Mouse (Mus musculus): Measurements from ENCODE around the gene Iqce.

Gene Iqce

GRCm38 (mm10) chr5:140702103-140702513, at the start of gene Iqce:
Iqce (minus strand) TSS chr5:140702378.
- H3K4me3 ChIP-seq (replicated peaks; ENCODE audit: low read length): peak within 1 kb of the TSS; percentile 94
- no peaks in the 10 kb centered on the region for H3K9me3 ChIP-seq (ENCODE audit: low read length)
- peaks cover 7% of the 10 kb centered on the region; the same call in 1 of the 2 replicates for H3K27me3 ChIP-seq (ENCODE audit: insufficient read depth, low read length)
- peaks cover 22% of the 10 kb centered on the region for H3K36me3 ChIP-seq (ENCODE audit: insufficient read depth, low read length)
- TF ChIP-seq CTCF (conservative IDR thresholded peaks at IDR 0.05; ENCODE audit: low read length) (no peak), POU5F1 (IDR thresholded peaks at IDR 0.05; ENCODE audit: borderline replicate concordance, low read length) (no peak), NANOG (IDR thresholded peaks at IDR 0.05; ENCODE audit: borderline replicate concordance, low read length) (no peak)
- peaks cover 58% of the 10 kb centered on the region for H3K4me1 ChIP-seq (replicated peaks; ENCODE audit: low read depth, low read length)

GRCm38 (mm10) chr5:140750925-140751324, 48.7 kb upstream of the Iqce start:
- peaks cover 6% of the 10 kb centered on the region; the same call in 1 of the 2 replicates for H3K27me3 ChIP-seq (ENCODE audit: insufficient read depth, low read length)
- H3K9me3 ChIP-seq (ENCODE audit: low read length): peaks cover 9% of the 10 kb centered on the region
- H3K4me1 ChIP-seq (replicated peaks; ENCODE audit: low read depth, low read length): peaks cover 22% of the 10 kb centered on the region
- H3K36me3 ChIP-seq (ENCODE audit: insufficient read depth, low read length): peaks cover 3% of the 10 kb centered on the region; the same call in 1 of the 2 replicates
- H3K4me3 ChIP-seq (replicated peaks; ENCODE audit: low read length): no peak overlapping the region
- peak; percentile 89 for TF ChIP-seq CTCF (conservative IDR thresholded peaks at IDR 0.05; ENCODE audit: low read length)
- no peak for TF ChIP-seq NANOG (IDR thresholded peaks at IDR 0.05; ENCODE audit: borderline replicate concordance, low read length)

GRCm38 (mm10) chr5:140749062-140749875, 47.1 kb upstream of the Iqce start:
- peaks cover 31% of the 10 kb centered on the region for H3K4me1 ChIP-seq (replicated peaks; ENCODE audit: low read depth, low read length)
- TF ChIP-seq NANOG (IDR thresholded peaks at IDR 0.05; ENCODE audit: borderline replicate concordance, low read length): no peak
- no peak for TF ChIP-seq POU5F1 (IDR thresholded peaks at IDR 0.05; ENCODE audit: borderline replicate concordance, low read length)
- TF ChIP-seq CTCF (conservative IDR thresholded peaks at IDR 0.05; ENCODE audit: low read length): peak; percentile 63
- peak overlapping the region; percentile 67 for H3K4me3 ChIP-seq (replicated peaks; ENCODE audit: low read length)
- peaks cover 9% of the 10 kb centered on the region; the same call in 1 of the 2 replicates for H3K27me3 ChIP-seq (ENCODE audit: insufficient read depth, low read length)
- peaks cover 3% of the 10 kb centered on the region; the same call in 1 of the 2 replicates for H3K36me3 ChIP-seq (ENCODE audit: insufficient read depth, low read length)
- H3K9me3 ChIP-seq (ENCODE audit: low read length): peaks cover 12% of the 10 kb centered on the region

GRCm38 (mm10) chr5:140748425-140748824, 46.2 kb upstream of the Iqce start:
- H3K9me3 ChIP-seq (ENCODE audit: low read length): peaks cover 12% of the 10 kb centered on the region
- no peak for TF ChIP-seq POU5F1 (IDR thresholded peaks at IDR 0.05; ENCODE audit: borderline replicate concordance, low read length)
- TF ChIP-seq NANOG (IDR thresholded peaks at IDR 0.05; ENCODE audit: borderline replicate concordance, low read length): no peak
- TF ChIP-seq CTCF (conservative IDR thresholded peaks at IDR 0.05; ENCODE audit: low read length): no peak

GRCm38 (mm10) chr5:140743706-140744131, 41.5 kb upstream of the Iqce start:
- H3K36me3 ChIP-seq (ENCODE audit: insufficient read depth, low read length): no peaks in the 10 kb centered on the region
- H3K4me1 ChIP-seq (replicated peaks; ENCODE audit: low read depth, low read length): peaks cover 40% of the 10 kb centered on the region
- TF ChIP-seq NANOG (IDR thresholded peaks at IDR 0.05; ENCODE audit: borderline replicate concordance, low read length) (no peak), CTCF (conservative IDR thresholded peaks at IDR 0.05; ENCODE audit: low read length) (peak; percentile 49), POU5F1 (IDR thresholded peaks at IDR 0.05; ENCODE audit: borderline replicate concordance, low read length) (no peak)
- H3K27me3 ChIP-seq (ENCODE audit: insufficient read depth, low read length): peaks cover 25% of the 10 kb centered on the region
- peaks cover 16% of the 10 kb centered on the region for H3K9me3 ChIP-seq (ENCODE audit: low read length)
- H3K4me3 ChIP-seq (replicated peaks; ENCODE audit: low read length): peak overlapping the region; percentile 41

More at GRCm38 (mm10) chr5:140748425-140748824, 46.2 kb upstream of the Iqce start:
- H3K27me3 ChIP-seq (ENCODE audit: insufficient read depth, low read length): peaks cover 16% of the 10 kb centered on the region; the same call in 1 of the 2 replicates
- peaks cover 3% of the 10 kb centered on the region; the same call in 1 of the 2 replicates for H3K36me3 ChIP-seq (ENCODE audit: insufficient read depth, low read length)
- H3K4me3 ChIP-seq (replicated peaks; ENCODE audit: low read length): no peak overlapping the region
- peaks cover 40% of the 10 kb centered on the region for H3K4me1 ChIP-seq (replicated peaks; ENCODE audit: low read depth, low read length)

- peaks cover 16% of the 10 kb centered on the region for H3K9me3 ChIP-seq (ENCODE audit: low read length)
- peaks cover 39% of the 10 kb centered on the region for H3K27me3 ChIP-seq (ENCODE audit: insufficient read depth, low read length)
- TF ChIP-seq POU5F1 (IDR thresholded peaks at IDR 0.05; ENCODE audit: borderline replicate concordance, low read length) (no peak), CTCF (conservative IDR thresholded peaks at IDR 0.05; ENCODE audit: low read length) (peak; percentile 37)
- H3K4me1 ChIP-seq (replicated peaks; ENCODE audit: low read depth, low read length): peaks cover 43% of the 10 kb centered on the region
- H3K4me3 ChIP-seq (replicated peaks; ENCODE audit: low read length): no peak overlapping the region
- no peaks in the 10 kb centered on the region for H3K36me3 ChIP-seq (ENCODE audit: insufficient read depth, low read length)
Measured at GRCm38 (mm10) chr5:140741877-140742276, 39.7 kb upstream of the Iqce start.

- Histone ChIP-seq H3K4me3 (replicated peaks; ENCODE audit: low read length) (no peak overlapping the region), H3K27me3 (ENCODE audit: insufficient read depth, low read length) (peaks cover 42% of the 10 kb centered on the region), H3K9me3 (ENCODE audit: low read length) (peaks cover 16% of the 10 kb centered on the region), H3K4me1 (replicated peaks; ENCODE audit: low read depth, low read length) (peaks cover 46% of the 10 kb centered on the region), H3K36me3 (ENCODE audit: insufficient read depth, low read length) (no peaks in the 10 kb centered on the region)
- TF ChIP-seq NANOG (IDR thresholded peaks at IDR 0.05; ENCODE audit: borderline replicate concordance, low read length) (no peak), POU5F1 (IDR thresholded peaks at IDR 0.05; ENCODE audit: borderline replicate concordance, low read length) (no peak), CTCF (conservative IDR thresholded peaks at IDR 0.05; ENCODE audit: low read length) (no peak)
Measured at GRCm38 (mm10) chr5:140741040-140741439, 38.9 kb upstream of the Iqce start.

- TF ChIP-seq POU5F1 (IDR thresholded peaks at IDR 0.05; ENCODE audit: borderline replicate concordance, low read length): no peak
- no peak for TF ChIP-seq NANOG (IDR thresholded peaks at IDR 0.05; ENCODE audit: borderline replicate concordance, low read length)
- TF ChIP-seq CTCF (conservative IDR thresholded peaks at IDR 0.05; ENCODE audit: low read length): no peak
- 0 out of 2 replicates have a peak overlapping the region, but pooled peaks have one; percentile 10 for H3K4me3 ChIP-seq (replicated peaks; ENCODE audit: low read length)
- peaks cover 52% of the 10 kb centered on the region for H3K27me3 ChIP-seq (ENCODE audit: insufficient read depth, low read length)
- peaks cover 12% of the 10 kb centered on the region for H3K9me3 ChIP-seq (ENCODE audit: low read length)
- no peaks in the 10 kb centered on the region for H3K36me3 ChIP-seq (ENCODE audit: insufficient read depth, low read length)
- peaks cover 49% of the 10 kb centered on the region for H3K4me1 ChIP-seq (replicated peaks; ENCODE audit: low read depth, low read length)
Measured at GRCm38 (mm10) chr5:140739813-140740212, 37.6 kb upstream of the Iqce start.

Measured in E14TG2a.4 (cell line).